Comparison of ENCODE assay signal across 22 mouse cellular contexts in the genomic region with DNA sequence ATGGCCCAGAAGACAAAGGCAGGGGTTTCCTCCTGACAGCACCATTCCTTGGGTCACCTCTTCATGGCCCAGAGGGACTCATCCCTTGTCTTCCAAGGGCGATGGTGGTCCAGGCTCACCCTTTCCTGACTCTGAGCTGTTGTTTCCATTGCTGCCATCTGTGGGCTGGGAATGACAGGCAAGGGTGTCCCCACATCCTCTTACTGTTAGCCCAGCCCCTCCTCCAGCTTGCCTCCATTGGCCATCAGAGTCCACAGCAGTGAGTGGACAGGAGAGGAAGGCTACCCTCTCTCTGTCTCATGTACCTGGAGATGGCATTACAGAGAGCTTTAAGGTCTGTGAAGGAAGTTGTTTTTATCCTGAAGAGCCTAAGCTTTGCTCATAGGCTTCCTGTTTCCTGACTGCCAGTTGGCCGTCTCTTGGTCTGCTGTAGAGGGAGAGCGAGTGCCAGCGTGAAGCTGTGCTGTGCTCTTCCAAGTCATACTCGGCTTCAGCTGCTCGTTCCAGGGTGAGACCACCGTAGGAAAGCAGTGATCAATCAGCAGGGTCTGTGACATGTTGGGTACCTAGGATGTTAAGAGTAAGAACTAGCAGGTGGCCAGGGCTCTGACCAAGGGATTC.
A peak's percentile ranks its signal among the peaks of the same experiment; 100 is the strongest.
DNase-seq lines count a peak whose midpoint lies in the region; ATAC-seq and TF ChIP-seq lines count a peak whose summit lies in the region.
"Had no signal": no experiment of that assay in that cellular context is flagged by ENCODE, and none has a peak within 500 bp of the region (broad histone marks: within the 10 kb centered on the region; RNA-seq: fewer than 3 reads in every experiment).

No protein-coding gene starts in this region.

- no peaks in the 10 kb centered on the region for H3K9me3 ChIP-seq in lung, embryonic 15.5 days
- H3K9me3 ChIP-seq: embryonic facial prominence, embryonic 12.5 days; forebrain, embryonic 12.5 days; heart, embryonic 13.5 days had no signal

- intact Hi-C loops in gastrocnemius, adult 2 months (cut with DNase I) = no loop called here
- intact Hi-C loops in gastrocnemius, postnatal 14 days (cut with DNase I; ENCODE audit: low total_unique reads) = no loop called here

- no peak for TF ChIP-seq CTCF in gastrocnemius, adult 2 months (IDR thresholded peaks at IDR 0.05)

- H3K27ac ChIP-seq in gastrocnemius, adult 2 months = peak overlapping the region; percentile 38
- H3K27ac ChIP-seq in lung, embryonic 15.5 days = no peak overlapping the region
- H3K27ac ChIP-seq: embryonic facial prominence, embryonic 12.5 days; forebrain, embryonic 12.5 days; heart, embryonic 13.5 days; hindbrain, embryonic 14.5 days had no signal

- no peak overlapping the region for H3K4me2 ChIP-seq in lung, embryonic 15.5 days
- H3K4me2 ChIP-seq: embryonic facial prominence, embryonic 12.5 days; forebrain, embryonic 12.5 days; heart, embryonic 13.5 days; hindbrain, embryonic 14.5 days had no signal

- H3K4me3 ChIP-seq in gastrocnemius, adult 2 months = no peak overlapping the region
- H3K4me3 ChIP-seq in lung, embryonic 15.5 days = no peak overlapping the region
- H3K4me3 ChIP-seq: embryonic facial prominence, embryonic 12.5 days; forebrain, embryonic 12.5 days; heart, embryonic 13.5 days had no signal

- 0 out of 2 replicates have a peak, but pooled peaks cover 2% of the 10 kb centered on the region for H3K36me3 ChIP-seq in lung, embryonic 15.5 days
- H3K36me3 ChIP-seq: G1E had no signal

- 64% methylated on average over 7 of the region's 7 CpGs for WGBS in lung, embryonic 15.5 days

- ATAC-seq in lung, embryonic 15.5 days (ENCODE audit: borderline replicate concordance, extremely low read depth, low FRiP score, low TSS enrichment) = peak; percentile 29; the same call in 1 of the 2 replicates
- peak; percentile 22 for ATAC-seq in granulocyte monocyte progenitor cell, adult 5-6 weeks (replicated peaks; ENCODE audit: poor library complexity, severe bottlenecking)
- peak; percentile 32 for ATAC-seq in megakaryocyte progenitor cell, adult 5-6 weeks (replicated peaks; ENCODE audit: poor library complexity)
- ATAC-seq: CD4-positive, CD25-positive, alpha-beta regulatory T cell, adult 4 months; intestine, embryonic 16.5 days had no signal

- no peak for DNase-seq in gastrocnemius, adult 2 months
- no peak for DNase-seq in gastrocnemius, postnatal 14 days
- DNase-seq in lung, postnatal 36 days = no peak
- DNase-seq in urinary bladder, postnatal 10 days (ENCODE audit: low spot score) = no peak
- no peak for DNase-seq in T-cell, adult 2 months (ENCODE audit: low spot score)
- DNase-seq: adrenal gland, postnatal 14 days; B cell, adult 2 months; cerebellum, adult 18-20 months; cerebellum, postnatal 14 days; gastrocnemius, postnatal 10 days; heart, postnatal 10 days; heart, postnatal 4 days had no signal

- no peak overlapping the region for H3K9ac ChIP-seq in lung, embryonic 15.5 days
- H3K9ac ChIP-seq: embryonic facial prominence, embryonic 12.5 days; forebrain, embryonic 12.5 days; heart, embryonic 13.5 days; hindbrain, embryonic 14.5 days had no signal

- H3K4me1 ChIP-seq in lung, embryonic 15.5 days = no peaks in the 10 kb centered on the region

- no peaks in the 10 kb centered on the region for H3K27me3 ChIP-seq in lung, embryonic 15.5 days
- H3K27me3 ChIP-seq: embryonic facial prominence, embryonic 12.5 days; forebrain, embryonic 12.5 days; heart, embryonic 13.5 days had no signal
